Mouse (Mus musculus): ENCODE measurements around the gene Elovl5.
"Not testable (repeated sequence)": the region's sequence is repeated elsewhere in the genome, so short reads cannot be mapped to it uniquely, and the experiment has no call there.

The Elovl5 gene

GRCm38 (mm10) chr9:77955964-77956363 lies 38.8 kb downstream of the Elovl5 start:
- no peak for DNase-seq

GRCm38 (mm10) chr9:77958327-77958726 lies 41.2 kb downstream of the Elovl5 start:
- no peak for DNase-seq

GRCm38 (mm10) chr9:77959759-77960158 lies 42.6 kb downstream of the Elovl5 start:
- no peak for DNase-seq

GRCm38 (mm10) chr9:77961350-77961749 lies 44.2 kb downstream of the Elovl5 start:
- no peak for DNase-seq

GRCm38 (mm10) chr9:77964084-77964483 lies 46.9 kb downstream of the Elovl5 start:
- no peak for DNase-seq

GRCm38 (mm10) chr9:77965287-77965686 lies 48.1 kb downstream of the Elovl5 start:
- DNase-seq = no peak

GRCm38 (mm10) chr9:77965768-77966552 lies 48.8 kb downstream of the Elovl5 start:
- DNase-seq = no peak

- DNase-seq = no peak
These were observed 49.7 kb downstream of the Elovl5 start for GRCm38 (mm10) chr9:77966861-77967260.

GRCm38 (mm10) chr9:77967584-77968163 lies 50.5 kb downstream of the Elovl5 start:
- peak; percentile 42 for DNase-seq

GRCm38 (mm10) chr9:77969192-77969953 lies 52.2 kb downstream of the Elovl5 start:
- DNase-seq = no peak

GRCm38 (mm10) chr9:77979000-77979399 lies 61.8 kb downstream of the Elovl5 start:
- DNase-seq = no peak

GRCm38 (mm10) chr9:77982616-77983015 lies 65.5 kb downstream of the Elovl5 start:
- DNase-seq = no peak

- DNase-seq = no peak
These were observed 66.4 kb downstream of the Elovl5 start for GRCm38 (mm10) chr9:77983521-77983920.

- no peak for DNase-seq
These were observed 69.1 kb downstream of the Elovl5 start for GRCm38 (mm10) chr9:77986153-77986795.

GRCm38 (mm10) chr9:77989626-77990025 lies 72.5 kb downstream of the Elovl5 start:
- DNase-seq = no peak

- DNase-seq = no peak
These were observed 73.1 kb downstream of the Elovl5 start for GRCm38 (mm10) chr9:77990278-77990677.

GRCm38 (mm10) chr9:77991650-77992049 lies 74.5 kb downstream of the Elovl5 start:
- DNase-seq = no peak

GRCm38 (mm10) chr9:77992276-77992675 lies 75.1 kb downstream of the Elovl5 start:
- no peak for DNase-seq

GRCm38 (mm10) chr9:77993101-77993500 lies 75.9 kb downstream of the Elovl5 start:
- DNase-seq = no peak

- DNase-seq = not testable (repeated sequence)
These were observed 76.5 kb downstream of the Elovl5 start for GRCm38 (mm10) chr9:77993538-77994255.

GRCm38 (mm10) chr9:77995235-77995634 lies 78.1 kb downstream of the Elovl5 start:
- no peak for DNase-seq
